Mouse (Mus musculus): ENCODE measurements around the gene Atf7. TPM values are rescaled to one million over a fixed set of nuclear protein-coding genes. Genes with fewer than 3 reads are reported as not detected.

Gene Atf7
- polyA plus RNA-seq, 1 experiment from 2014 or later: 17.0 TPM

- no peak for DNase-seq (ENCODE audit: low spot score)
- H3K9me3 ChIP-seq (ENCODE audit: control insufficient read depth, low read length): no peaks in the 10 kb centered on the region
Measured at GRCm38 (mm10) chr15:102590567-102590966, 34.7 kb downstream of the Atf7 start.

DNA sequence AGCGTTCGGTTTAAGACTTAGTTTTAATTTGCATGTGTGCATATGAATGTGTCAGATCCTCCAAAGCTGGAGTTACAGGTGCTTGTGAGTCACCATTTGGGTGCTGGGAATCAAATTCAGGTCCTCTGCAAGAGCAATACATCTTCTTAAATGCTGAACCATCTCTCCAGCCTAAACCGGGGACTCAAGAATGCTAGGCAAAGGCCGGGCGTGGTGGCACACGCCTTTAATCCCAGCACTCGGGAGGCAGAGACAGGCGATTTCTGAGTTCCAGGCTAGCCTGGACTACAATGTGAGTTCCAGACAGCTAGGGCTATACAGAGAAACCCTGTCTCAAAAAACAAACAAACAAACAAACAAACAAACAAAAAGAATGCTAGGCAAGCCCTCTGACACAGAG is 35.4 kb downstream of the Atf7 start:
- WGBS: 92% methylated on average over 8 of the region's 8 CpGs
- Histone ChIP-seq H3K4me2 (replicated peaks; ENCODE audit: low read depth) (no peak overlapping the region), H3K27me3 (ENCODE audit: control insufficient read depth, insufficient read depth, low read length) (no peaks in the 10 kb centered on the region), H3K27ac (replicated peaks) (no peak overlapping the region), H3K4me3 (ENCODE audit: low read depth, low read length) (no peak overlapping the region), H3K36me3 (ENCODE audit: control insufficient read depth, insufficient read depth, low read length) (0 out of 2 replicates have a peak, but pooled peaks cover 2% of the 10 kb centered on the region), H3K4me1 (replicated peaks; ENCODE audit: control insufficient read depth, insufficient read depth) (0 out of 2 replicates have a peak, but pooled peaks cover 2% of the 10 kb centered on the region), H3K9me3 (ENCODE audit: control insufficient read depth, low read length) (no peaks in the 10 kb centered on the region), H3K9ac (ENCODE audit: low read length) (no peak overlapping the region)
- DNase-seq (ENCODE audit: low spot score) (no peak), ATAC-seq (ENCODE audit: low FRiP score, low TSS enrichment) (no peak)
- no peak for TF ChIP-seq EP300 (optimal IDR thresholded peaks at IDR 0.05)
- TF ChIP-seq CTCF (IDR thresholded peaks at IDR 0.05; ENCODE audit: low read depth): no peak

More at GRCm38 (mm10) chr15:102590567-102590966, 34.7 kb downstream of the Atf7 start:
- WGBS: 69% methylated on average over 1 of the region's 1 CpGs
- Histone ChIP-seq H3K27ac (replicated peaks) (no peak overlapping the region), H3K27me3 (ENCODE audit: control insufficient read depth, insufficient read depth, low read length) (no peaks in the 10 kb centered on the region), H3K4me2 (replicated peaks; ENCODE audit: low read depth) (no peak overlapping the region), H3K4me3 (ENCODE audit: low read depth, low read length) (no peak overlapping the region), H3K36me3 (ENCODE audit: control insufficient read depth, insufficient read depth, low read length) (0 out of 2 replicates have a peak, but pooled peaks cover 2% of the 10 kb centered on the region), H3K9ac (ENCODE audit: low read length) (no peak overlapping the region), H3K4me1 (replicated peaks; ENCODE audit: control insufficient read depth, insufficient read depth) (0 out of 2 replicates have a peak, but pooled peaks cover 5% of the 10 kb centered on the region)
- ATAC-seq (ENCODE audit: low FRiP score, low TSS enrichment): no peak
- TF ChIP-seq EP300 (optimal IDR thresholded peaks at IDR 0.05) (no peak), CTCF (IDR thresholded peaks at IDR 0.05; ENCODE audit: low read depth) (no peak)

DNA sequence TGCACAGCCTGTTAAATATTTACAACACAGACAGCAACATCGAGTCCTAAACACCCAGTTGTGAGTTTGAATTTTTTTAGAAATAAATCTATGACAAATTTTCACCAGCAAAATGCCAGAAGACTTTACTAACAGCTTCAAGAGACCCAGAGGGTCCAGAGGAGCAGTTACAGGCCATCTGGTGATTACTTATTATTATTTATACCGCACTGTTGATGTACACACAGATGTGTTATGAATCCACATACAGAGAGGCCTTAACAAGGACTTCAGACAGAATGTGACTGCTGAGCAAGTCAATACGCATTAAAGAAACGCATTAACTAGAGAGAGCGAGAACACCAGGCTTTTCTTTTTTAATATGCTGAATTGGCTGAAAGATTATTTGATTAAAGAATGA is 39.8 kb downstream of the Atf7 start:
- TF ChIP-seq EP300 (optimal IDR thresholded peaks at IDR 0.05): no peak
- TF ChIP-seq CTCF (IDR thresholded peaks at IDR 0.05; ENCODE audit: low read depth): no peak
- Histone ChIP-seq H3K4me1 (replicated peaks; ENCODE audit: control insufficient read depth, insufficient read depth) (no peaks in the 10 kb centered on the region), H3K9me3 (ENCODE audit: control insufficient read depth, low read length) (no peaks in the 10 kb centered on the region), H3K36me3 (ENCODE audit: control insufficient read depth, insufficient read depth, low read length) (0 out of 2 replicates have a peak, but pooled peaks cover 2% of the 10 kb centered on the region), H3K4me3 (ENCODE audit: low read depth, low read length) (no peak overlapping the region), H3K27me3 (ENCODE audit: control insufficient read depth, insufficient read depth, low read length) (no peaks in the 10 kb centered on the region), H3K27ac (replicated peaks) (no peak overlapping the region), H3K4me2 (replicated peaks; ENCODE audit: low read depth) (no peak overlapping the region), H3K9ac (ENCODE audit: low read length) (no peak overlapping the region)
- DNase-seq (ENCODE audit: low spot score) (no peak), ATAC-seq (ENCODE audit: low FRiP score, low TSS enrichment) (no peak)
- WGBS: 68% methylated on average over 5 of the region's 5 CpGs

DNA sequence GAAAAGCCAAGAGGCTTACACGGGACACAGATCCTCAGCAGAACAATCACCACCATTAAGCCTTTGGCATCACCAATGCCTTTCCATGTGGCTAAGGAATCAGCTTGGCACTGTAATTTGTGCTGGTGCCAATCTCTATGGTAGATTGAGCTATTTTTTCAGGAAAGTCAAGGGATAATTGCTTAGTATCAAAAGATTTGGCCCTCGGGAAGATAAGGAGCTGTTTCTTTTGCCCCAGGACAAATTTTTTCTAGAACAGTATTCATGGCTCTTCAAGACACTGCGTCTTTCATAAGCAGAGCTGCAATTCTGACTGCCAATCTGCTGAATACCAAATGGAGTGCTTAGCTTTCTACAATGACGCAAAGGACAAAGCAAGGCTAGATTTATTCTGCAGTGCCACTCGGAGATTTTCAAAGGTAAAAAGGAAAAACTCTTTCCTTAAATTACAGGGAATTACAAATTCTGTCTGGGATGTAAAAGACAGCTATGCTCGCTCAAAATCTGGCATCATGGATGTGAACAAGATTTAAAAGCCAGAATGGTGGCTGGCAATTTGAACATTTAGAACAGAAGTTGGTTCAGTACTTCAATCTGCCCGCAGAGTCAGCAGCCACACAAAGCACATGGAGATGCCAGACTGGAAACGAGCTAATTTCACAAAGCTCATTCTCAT is 41.4 kb downstream of the Atf7 start:
- no peak for ATAC-seq (ENCODE audit: low FRiP score, low TSS enrichment)
- no peak overlapping the region for H3K9ac ChIP-seq (ENCODE audit: low read length)
- 0 out of 2 replicates have a peak, but pooled peaks cover 2% of the 10 kb centered on the region for H3K36me3 ChIP-seq (ENCODE audit: control insufficient read depth, insufficient read depth, low read length)
- 67% methylated on average over 8 of the region's 8 CpGs for WGBS
- H3K27me3 ChIP-seq (ENCODE audit: control insufficient read depth, insufficient read depth, low read length): no peaks in the 10 kb centered on the region
- no peak overlapping the region for H3K4me3 ChIP-seq (ENCODE audit: low read depth, low read length)
- H3K9me3 ChIP-seq (ENCODE audit: control insufficient read depth, low read length): no peaks in the 10 kb centered on the region
- no peaks in the 10 kb centered on the region for H3K4me1 ChIP-seq (replicated peaks; ENCODE audit: control insufficient read depth, insufficient read depth)
- no peak for TF ChIP-seq EP300 (optimal IDR thresholded peaks at IDR 0.05)
- no peak for TF ChIP-seq CTCF (IDR thresholded peaks at IDR 0.05; ENCODE audit: low read depth)
- H3K4me2 ChIP-seq (replicated peaks; ENCODE audit: low read depth): no peak overlapping the region
- 0 out of 2 replicates have a peak overlapping the region, but pooled peaks have one; percentile 14 for H3K27ac ChIP-seq (replicated peaks)
- DNase-seq (ENCODE audit: low spot score): no peak

GRCm38 (mm10) chr15:102581205-102581604 is 44.1 kb downstream of the Atf7 start:
- H3K27ac ChIP-seq (replicated peaks): no peak overlapping the region
- no peak overlapping the region for H3K4me3 ChIP-seq (ENCODE audit: low read depth, low read length)
- TF ChIP-seq EP300 (optimal IDR thresholded peaks at IDR 0.05): no peak
- no peak for TF ChIP-seq CTCF (IDR thresholded peaks at IDR 0.05; ENCODE audit: low read depth)
- H3K9ac ChIP-seq (ENCODE audit: low read length): no peak overlapping the region
- H3K4me2 ChIP-seq (replicated peaks; ENCODE audit: low read depth): no peak overlapping the region
- H3K27me3 ChIP-seq (ENCODE audit: control insufficient read depth, insufficient read depth, low read length): no peaks in the 10 kb centered on the region
- H3K4me1 ChIP-seq (replicated peaks; ENCODE audit: control insufficient read depth, insufficient read depth): no peaks in the 10 kb centered on the region
- no peaks in the 10 kb centered on the region for H3K9me3 ChIP-seq (ENCODE audit: control insufficient read depth, low read length)
- ATAC-seq (ENCODE audit: low FRiP score, low TSS enrichment) (no peak), DNase-seq (ENCODE audit: low spot score) (no peak)
- H3K36me3 ChIP-seq (ENCODE audit: control insufficient read depth, insufficient read depth, low read length): no peaks in the 10 kb centered on the region
- 80% methylated on average over 1 of the region's 1 CpGs for WGBS

- 82% methylated on average over 2 of the region's 2 CpGs for WGBS
- Histone ChIP-seq H3K9me3 (ENCODE audit: control insufficient read depth, low read length) (no peaks in the 10 kb centered on the region), H3K27ac (replicated peaks) (no peak overlapping the region), H3K36me3 (ENCODE audit: control insufficient read depth, insufficient read depth, low read length) (no peaks in the 10 kb centered on the region), H3K4me2 (replicated peaks; ENCODE audit: low read depth) (no peak overlapping the region), H3K4me1 (replicated peaks; ENCODE audit: control insufficient read depth, insufficient read depth) (no peaks in the 10 kb centered on the region), H3K4me3 (ENCODE audit: low read depth, low read length) (no peak overlapping the region), H3K9ac (ENCODE audit: low read length) (no peak overlapping the region), H3K27me3 (ENCODE audit: control insufficient read depth, insufficient read depth, low read length) (no peaks in the 10 kb centered on the region)
- TF ChIP-seq CTCF (IDR thresholded peaks at IDR 0.05; ENCODE audit: low read depth) (no peak), EP300 (optimal IDR thresholded peaks at IDR 0.05) (no peak)
- DNase-seq (ENCODE audit: low spot score) (no peak), ATAC-seq (ENCODE audit: low FRiP score, low TSS enrichment) (no peak)
Measured at GRCm38 (mm10) chr15:102578351-102578750, 46.9 kb downstream of the Atf7 start.
